8 mouse cellular contexts compared by ENCODE assay signal in the genomic region with DNA sequence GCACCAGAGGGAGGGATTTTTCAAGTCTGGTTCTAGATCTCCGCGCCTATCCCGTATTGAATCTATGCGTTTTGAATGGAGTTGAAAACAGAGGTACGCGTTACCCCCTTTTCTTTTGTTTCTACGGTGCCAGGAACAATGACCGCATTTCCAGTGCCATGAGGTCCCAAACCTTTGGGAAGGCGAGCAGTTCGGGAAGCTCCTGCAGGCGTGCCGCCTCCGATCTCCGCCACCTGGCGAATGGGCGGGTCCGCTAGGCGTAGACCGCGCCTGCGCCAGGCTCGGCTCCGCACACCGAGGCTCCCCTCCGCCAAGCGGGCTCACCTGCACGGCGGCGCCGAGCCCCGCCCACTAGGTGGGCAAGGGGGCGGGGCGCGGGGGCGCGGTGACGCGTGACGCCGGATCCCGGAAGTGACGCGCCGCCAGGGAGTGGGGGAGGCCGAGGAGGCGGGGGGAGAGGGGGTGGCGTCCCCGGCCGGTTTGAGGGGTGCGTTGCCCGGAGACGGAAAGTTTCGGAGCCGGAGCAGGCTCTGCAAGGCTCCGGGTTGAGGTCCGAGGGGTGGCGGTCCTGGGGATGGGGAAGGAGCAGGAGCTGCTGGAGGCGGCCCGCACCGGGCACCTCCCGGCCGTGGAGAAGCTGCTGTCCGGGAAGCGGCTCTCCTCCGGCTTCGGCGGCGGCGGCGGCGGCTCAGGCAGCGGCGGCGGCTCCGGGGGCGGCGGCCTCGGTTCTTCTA. TPM values are rescaled to one million over a fixed set of nuclear protein-coding genes. Genes with fewer than 3 reads are reported as not detected.
DNase-seq lines count a peak whose midpoint lies in the region; ATAC-seq lines count a peak whose summit lies in the region.

A gene (plus strand): TSS at position 419 of the 734 bp plus-strand sequence.

- peak within 1 kb of the TSS; percentile 91 for H3K9ac ChIP-seq in hindbrain, embryonic 16.5 days (ENCODE audit: low read depth, low read length)

- no peaks in the 10 kb centered on the region for H3K9me3 ChIP-seq in hindbrain, embryonic 16.5 days (ENCODE audit: control insufficient read depth, low read length)

- peak within 1 kb of the TSS; percentile 80 for H3K4me2 ChIP-seq in hindbrain, embryonic 16.5 days (ENCODE audit: low read length)

- no peaks in the 10 kb centered on the region for H3K36me3 ChIP-seq in hindbrain, embryonic 16.5 days (ENCODE audit: control insufficient read depth, insufficient read depth, low read length)

- H3K27ac ChIP-seq in hindbrain, embryonic 16.5 days (ENCODE audit: low read depth, low read length), result peak within 1 kb of the TSS; percentile 93

- WGBS in hindbrain, embryonic 16.5 days, result under 1% methylated on average over 72 of the region's 78 CpGs

- H3K4me3 ChIP-seq in hindbrain, embryonic 16.5 days (ENCODE audit: low read length), result peak within 1 kb of the TSS; percentile 72

- H3K27me3 ChIP-seq in hindbrain, embryonic 16.5 days (replicated peaks; ENCODE audit: control insufficient read depth, insufficient read depth, low read length), result no peaks in the 10 kb centered on the region

- DNase-seq in WW6 (ENCODE audit: low read depth, low spot score), result peak; percentile 82
- DNase-seq in cerebellum, postnatal 36 days, result peak; percentile 84 to 91
- DNase-seq in gastrocnemius, adult 18-20 months (ENCODE audit: low spot score), result peak; percentile 81
- DNase-seq in left cerebral cortex, adult 9 months (ENCODE audit: low spot score in 2 of 2), result peak; percentile 26 to 66
- DNase-seq in right cerebral cortex, postnatal 14 days, result peak; percentile 87
- DNase-seq in urinary bladder, postnatal 36 days (ENCODE audit: low spot score in 2 of 2), result peak; percentile 85 to 86

- ATAC-seq in hindbrain, embryonic 16.5 days, result peak; percentile 92
- peak; percentile 66 for ATAC-seq in megakaryocyte progenitor cell, adult 5-6 weeks (replicated peaks; ENCODE audit: poor library complexity)

- H3K4me1 ChIP-seq in hindbrain, embryonic 16.5 days (ENCODE audit: control insufficient read depth, insufficient read depth, low read depth, low read length), result peaks cover 32% of the 10 kb centered on the region

RNA-seq across cellular contexts. Expression of the gene that starts here (rescaled TPM):
- 10 to 100 TPM; 10.2 to 11.0 TPM for total RNA-seq in gastrocnemius, adult 18-20 months (2021)
- 44.0 and 54.2 TPM in 2 replicates for polyA plus RNA-seq in hindbrain, embryonic 16.5 days (2015; fragmentation: Nextera tagmentation; extraction: Ambion mirVana)
- 29.5 and 34.7 TPM in 2 replicates for total RNA-seq in megakaryocyte progenitor cell, adult 5-6 weeks (2015)
- total RNA-seq in megakaryocyte progenitor cell, adult 5-6 weeks (2017), result 29.0 and 34.3 TPM in 2 replicates

Comparison
In these comparisons a context has a peak if more than half of its experiments do, and no peak if none do; other contexts are left out.
1. Peak in every context shown above with its lines: DNase-seq, ATAC-seq, H3K4me3 ChIP-seq and H3K27ac ChIP-seq.